Mouse (Mus musculus): ENCODE measurements around the gene Pnpo. TPM values are rescaled to one million over a fixed set of nuclear protein-coding genes. Genes with fewer than 3 reads are reported as not detected.

Pnpo gene
- total RNA-seq, 2 experiments from 2014 or later, result 33.0 to 36.7 TPM

- DNase-seq (ENCODE audit: low spot score in 2 of 2), result no peak
Measured at GRCm38 (mm10) chr11:96940578-96941465, 3.0 kb downstream of the Pnpo start.

GRCm38 (mm10) chr11:96938426-96938800 is 5.4 kb downstream of the Pnpo start:
- no peak for DNase-seq (ENCODE audit: low spot score in 2 of 2)

GRCm38 (mm10) chr11:96937549-96938425 is 6.0 kb downstream of the Pnpo start:
- no peak for DNase-seq (ENCODE audit: low spot score in 2 of 2)

GRCm38 (mm10) chr11:96935872-96936650 is 7.7 kb downstream of the Pnpo start:
- DNase-seq (ENCODE audit: low spot score in 2 of 2), result no peak

GRCm38 (mm10) chr11:96934921-96935356 is 8.8 kb downstream of the Pnpo start:
- DNase-seq (ENCODE audit: low spot score in 2 of 2), result no peak

- no peak for DNase-seq (ENCODE audit: low spot score in 2 of 2)
Measured at GRCm38 (mm10) chr11:96933562-96934276, 10.1 kb downstream of the Pnpo start.

- no peak for DNase-seq (ENCODE audit: low spot score in 2 of 2)
Measured at GRCm38 (mm10) chr11:96931327-96932062, 12.3 kb downstream of the Pnpo start.

GRCm38 (mm10) chr11:96929766-96930331 is 13.9 kb downstream of the Pnpo start:
- no peak for DNase-seq (ENCODE audit: low spot score in 2 of 2)

GRCm38 (mm10) chr11:96929096-96929765 is 14.6 kb downstream of the Pnpo start:
- DNase-seq (ENCODE audit: low spot score in 2 of 2), result no peak

GRCm38 (mm10) chr11:96928691-96929090 is 15.1 kb downstream of the Pnpo start:
- no peak for DNase-seq (ENCODE audit: low spot score in 2 of 2)

- DNase-seq (ENCODE audit: low spot score in 2 of 2), result no peak
Measured at GRCm38 (mm10) chr11:96928088-96928487, 15.7 kb downstream of the Pnpo start, which contains the start of gene Prr15l. Gene Prr15l (plus strand): TSS chr11:96928104.

- DNase-seq (ENCODE audit: low spot score in 2 of 2), result no peak
Measured at GRCm38 (mm10) chr11:96926587-96926986, 17.2 kb downstream of the Pnpo start.

GRCm38 (mm10) chr11:96925469-96926148 is 18.2 kb downstream of the Pnpo start:
- DNase-seq (ENCODE audit: low spot score in 2 of 2), result no peak

- DNase-seq (ENCODE audit: low spot score in 2 of 2), result no peak
Measured at GRCm38 (mm10) chr11:96924861-96925260, 18.9 kb downstream of the Pnpo start.

GRCm38 (mm10) chr11:96919003-96919402 is 24.8 kb downstream of the Pnpo start:
- no peak for DNase-seq (ENCODE audit: low spot score in 2 of 2)

- no peak for DNase-seq (ENCODE audit: low spot score in 2 of 2)
Measured at GRCm38 (mm10) chr11:96917415-96917814, 26.4 kb downstream of the Pnpo start.

GRCm38 (mm10) chr11:96916885-96917396 is 26.8 kb downstream of the Pnpo start:
- no peak for DNase-seq (ENCODE audit: low spot score in 2 of 2)

Measured in layer of hippocampus, postnatal 14 days (tissue).